Mouse (Mus musculus): ENCODE data around the gene Polr1b. TPM values are rescaled to one million over a fixed set of nuclear protein-coding genes. Genes with fewer than 3 reads are reported as not detected.

Gene Polr1b
- polyA plus RNA-seq, 1 experiment from 2014 or later = 12.1 TPM

DNA sequence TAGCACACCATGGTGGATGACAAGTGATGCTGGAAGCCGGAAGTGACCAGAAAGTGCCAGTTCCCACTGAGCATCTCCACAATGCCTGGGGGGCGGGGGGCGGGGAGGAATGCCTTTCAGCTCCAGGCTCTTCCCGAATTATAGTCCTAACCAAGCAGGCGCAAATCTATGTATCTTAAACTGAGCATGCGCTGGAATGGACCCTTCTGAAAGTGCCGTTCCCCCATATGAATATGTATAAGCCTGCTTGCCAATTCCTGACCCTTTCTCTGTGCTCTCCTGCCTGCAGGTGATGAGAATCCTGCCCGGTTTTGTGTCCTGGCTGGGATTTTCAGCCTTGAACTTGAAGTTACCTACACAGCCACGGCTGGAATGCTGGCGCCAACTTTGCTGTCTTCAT, 72.6 kb downstream of the Polr1b start:
- 42% methylated on average over 10 of the region's 10 CpGs for WGBS
- Histone ChIP-seq H3K9ac (no peak overlapping the region), H3K27me3 (ENCODE audit: control insufficient read depth, insufficient read depth, low read length) (no peaks in the 10 kb centered on the region), H3K27ac (no peak overlapping the region), H3K4me2 (replicated peaks) (peak overlapping the region; percentile 28; the same call in 1 of the 2 replicates), H3K9me3 (ENCODE audit: control insufficient read depth, low read length) (no peaks in the 10 kb centered on the region), H3K4me1 (replicated peaks; ENCODE audit: control insufficient read depth, insufficient read depth, low read length) (no peaks in the 10 kb centered on the region), H3K4me3 (replicated peaks; ENCODE audit: low read length) (no peak overlapping the region), H3K36me3 (replicated peaks; ENCODE audit: control insufficient read depth, insufficient read depth) (no peaks in the 10 kb centered on the region)
- DNase-seq (ENCODE audit: low spot score) = no peak
- ATAC-seq (ENCODE audit: low FRiP score) = no peak

DNA sequence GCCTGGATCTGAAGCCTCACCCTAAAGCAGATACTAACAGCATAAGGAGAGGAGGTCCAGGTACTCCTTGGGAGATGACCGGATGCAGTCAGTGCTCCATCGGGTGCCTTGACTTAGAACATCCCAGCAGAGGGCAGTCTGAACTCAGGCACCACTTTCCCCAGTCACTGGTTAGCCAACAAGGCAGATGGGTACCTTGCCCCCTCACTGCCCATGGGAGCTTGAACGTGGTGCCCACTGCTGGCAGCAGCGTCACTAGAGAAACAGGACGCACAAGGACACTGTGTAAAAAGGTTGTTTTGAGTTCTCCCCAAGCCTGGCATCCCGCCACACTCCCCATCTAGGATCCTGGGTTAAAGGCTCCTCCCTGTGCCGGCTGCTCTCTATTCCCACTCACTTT, 73.7 kb downstream of the Polr1b start:
- no peaks in the 10 kb centered on the region for H3K36me3 ChIP-seq (replicated peaks; ENCODE audit: control insufficient read depth, insufficient read depth)
- no peaks in the 10 kb centered on the region for H3K9me3 ChIP-seq (ENCODE audit: control insufficient read depth, low read length)
- H3K9ac ChIP-seq = no peak overlapping the region
- no peak overlapping the region for H3K4me2 ChIP-seq (replicated peaks)
- no peaks in the 10 kb centered on the region for H3K4me1 ChIP-seq (replicated peaks; ENCODE audit: control insufficient read depth, insufficient read depth, low read length)
- H3K27ac ChIP-seq = no peak overlapping the region
- H3K27me3 ChIP-seq (ENCODE audit: control insufficient read depth, insufficient read depth, low read length) = no peaks in the 10 kb centered on the region
- DNase-seq (ENCODE audit: low spot score) (peak; percentile 43), ATAC-seq (ENCODE audit: low FRiP score) (no peak; the same call in 1 of the 2 replicates)
- H3K4me3 ChIP-seq (replicated peaks; ENCODE audit: low read length) = no peak overlapping the region
- 41% methylated on average over 7 of the region's 7 CpGs for WGBS

DNA sequence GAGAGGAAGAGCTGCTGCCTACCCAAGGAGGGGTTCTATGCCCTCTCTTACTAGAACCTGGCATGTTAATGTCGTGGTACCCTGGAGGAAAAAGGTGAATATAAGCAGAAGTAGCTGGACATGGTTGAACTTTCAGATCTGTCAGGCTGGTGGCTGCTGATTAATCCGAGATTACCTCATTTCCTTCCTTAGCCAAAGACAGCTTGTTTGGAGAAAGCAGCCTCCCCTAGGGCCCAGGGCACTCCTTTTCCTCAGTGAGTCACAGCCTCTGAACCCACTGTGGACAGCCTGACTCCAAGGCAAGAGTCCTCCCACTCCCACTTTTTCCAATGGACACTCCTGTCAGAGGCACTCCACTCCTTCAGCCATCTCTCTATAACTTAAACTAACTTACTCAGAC, 74.8 kb downstream of the Polr1b start:
- H3K4me1 ChIP-seq (replicated peaks; ENCODE audit: control insufficient read depth, insufficient read depth, low read length) = no peaks in the 10 kb centered on the region
- no peaks in the 10 kb centered on the region for H3K36me3 ChIP-seq (replicated peaks; ENCODE audit: control insufficient read depth, insufficient read depth)
- H3K27me3 ChIP-seq (ENCODE audit: control insufficient read depth, insufficient read depth, low read length) = no peaks in the 10 kb centered on the region
- no peak overlapping the region for H3K4me3 ChIP-seq (replicated peaks; ENCODE audit: low read length)
- no peaks in the 10 kb centered on the region for H3K9me3 ChIP-seq (ENCODE audit: control insufficient read depth, low read length)
- H3K4me2 ChIP-seq (replicated peaks) = no peak overlapping the region
- WGBS = 78% methylated on average over 2 of the region's 2 CpGs
- DNase-seq (ENCODE audit: low spot score) (no peak), ATAC-seq (ENCODE audit: low FRiP score) (no peak)
- H3K27ac ChIP-seq = no peak overlapping the region
- no peak overlapping the region for H3K9ac ChIP-seq

Other genes with a start within 250 kb of the Polr1b start
- 2.6 and 2.8 TPM in 2 replicates for gene Fbln7, start 238.0 kb upstream of the Polr1b start, polyA plus RNA-seq (2014; fragmentation: Nextera tagmentation; extraction: Ambion mirVana)
- gene Zc3h8, start 156.9 kb upstream of the Polr1b start, polyA plus RNA-seq (2014; fragmentation: Nextera tagmentation; extraction: Ambion mirVana) = 12.5 and 12.6 TPM in 2 replicates
- gene Zc3h6, start 133.6 kb upstream of the Polr1b start, polyA plus RNA-seq (2014; fragmentation: Nextera tagmentation; extraction: Ambion mirVana) = 3.1 and 4.8 TPM in 2 replicates
- 19.8 and 22.8 TPM in 2 replicates for gene Gm10762, start 133.3 kb upstream of the Polr1b start, polyA plus RNA-seq (2014; fragmentation: Nextera tagmentation; extraction: Ambion mirVana)
- gene Vinac1, start 52.8 kb upstream of the Polr1b start, polyA plus RNA-seq (2014; fragmentation: Nextera tagmentation; extraction: Ambion mirVana) = 0.79 and 0.90 TPM in 2 replicates
- gene Ttl, start 35.1 kb upstream of the Polr1b start, polyA plus RNA-seq (2014; fragmentation: Nextera tagmentation; extraction: Ambion mirVana) = 40.4 and 42.6 TPM in 2 replicates
- gene Chchd5, start 28.7 kb downstream of the Polr1b start, polyA plus RNA-seq (2014; fragmentation: Nextera tagmentation; extraction: Ambion mirVana) = 22.4 and 24.3 TPM in 2 replicates
- gene Slc20a1, start 97.8 kb downstream of the Polr1b start, polyA plus RNA-seq (2014; fragmentation: Nextera tagmentation; extraction: Ambion mirVana) = 50.7 and 56.3 TPM in 2 replicates
- 9.8 and 13.6 TPM in 2 replicates for gene Ckap2l, start 196.2 kb downstream of the Polr1b start, polyA plus RNA-seq (2014; fragmentation: Nextera tagmentation; extraction: Ambion mirVana)
- 0.14 and 0.31 TPM in 2 replicates for gene Il1a, start 209.0 kb downstream of the Polr1b start, polyA plus RNA-seq (2014; fragmentation: Nextera tagmentation; extraction: Ambion mirVana)